Mouse (Mus musculus) testis, adult 2 months (tissue): ENCODE results near the gene Apobec1. TPM values are rescaled to one million over a fixed set of nuclear protein-coding genes. Genes with fewer than 3 reads are reported as not detected.
"Not testable (repeated sequence)": the region's sequence is repeated elsewhere in the genome, so short reads cannot be mapped to it uniquely, and the experiment has no call there.

ENCODE experiments used
- H3K27ac ChIP-seq: fragments of 200-500 bp; 2 replicates; pipeline ENCODE4 v1.5.1; 2012; ENCODE audit warnings: low read depth, low read length; ENCODE audit not compliant: control insufficient read depth, insufficient read depth
- H3K27me3 ChIP-seq: fragments of 200-500 bp; 2 replicates; pipeline ENCODE4 v1.6.1; 2012; ENCODE audit warnings: mild to moderate bottlenecking, low read length, moderate library complexity; ENCODE audit not compliant: control insufficient read depth, insufficient read depth
- H3K36me3 ChIP-seq: fragments of 200-500 bp; 2 replicates; pipeline ENCODE4 v1.6.1; 2012; ENCODE audit warnings: mild to moderate bottlenecking, low read length; ENCODE audit not compliant: control insufficient read depth, insufficient read depth
- H3K4me1 ChIP-seq: fragments of 200-500 bp; 2 replicates; pipeline ENCODE4 v1.6.1; 2012; ENCODE audit warnings: low read length; ENCODE audit not compliant: control insufficient read depth, insufficient read depth
- H3K4me3 ChIP-seq: fragments of 200-500 bp; 2 replicates; pipeline ENCODE4 v1.5.1; 2012; ENCODE audit warnings: low read depth, mild to moderate bottlenecking, low read length, moderate library complexity, mixed read lengths; ENCODE audit not compliant: control insufficient read depth
- CTCF ChIP-seq: fragments of 200-500 bp; IDR thresholded peaks from 2 replicates; pipeline ENCODE4 v1.5.1; 2012; ENCODE audit warnings: low read depth, mild to moderate bottlenecking, inconsistent platforms, low read length, moderate library complexity; ENCODE audit not compliant: control insufficient read depth, insufficient read depth, insufficient replicate concordance
- POLR2A ChIP-seq: fragments of 200-500 bp; IDR thresholded peaks from 2 replicates; pipeline ENCODE4 v1.6.1; 2012; ENCODE audit warnings: low read depth, mild to moderate bottlenecking, inconsistent platforms, low read length, moderate library complexity; ENCODE audit not compliant: control insufficient read depth
- polyA plus RNA-seq: library from polyadenylated mRNA; depleted of rRNA; stranded (reverse); fragments of >200 nt; gene quantifications from 2 replicates; pipeline ENCODE4 v1.2.3, GENCODE M21; 2012

Apobec1 gene
- polyA plus RNA-seq, 1 experiment: 1.7 TPM

GRCm38 (mm10) chr6:122592905-122593304 is 9.3 kb downstream of the Apobec1 start:
- TF ChIP-seq CTCF (no peak), POLR2A (no peak)
- H3K27me3 ChIP-seq: no peaks in the 10 kb centered on the region
- H3K27ac ChIP-seq: no peak overlapping the region
- no peak overlapping the region for H3K4me3 ChIP-seq
- H3K36me3 ChIP-seq: no peaks in the 10 kb centered on the region
- H3K4me1 ChIP-seq: no peaks in the 10 kb centered on the region

DNA sequence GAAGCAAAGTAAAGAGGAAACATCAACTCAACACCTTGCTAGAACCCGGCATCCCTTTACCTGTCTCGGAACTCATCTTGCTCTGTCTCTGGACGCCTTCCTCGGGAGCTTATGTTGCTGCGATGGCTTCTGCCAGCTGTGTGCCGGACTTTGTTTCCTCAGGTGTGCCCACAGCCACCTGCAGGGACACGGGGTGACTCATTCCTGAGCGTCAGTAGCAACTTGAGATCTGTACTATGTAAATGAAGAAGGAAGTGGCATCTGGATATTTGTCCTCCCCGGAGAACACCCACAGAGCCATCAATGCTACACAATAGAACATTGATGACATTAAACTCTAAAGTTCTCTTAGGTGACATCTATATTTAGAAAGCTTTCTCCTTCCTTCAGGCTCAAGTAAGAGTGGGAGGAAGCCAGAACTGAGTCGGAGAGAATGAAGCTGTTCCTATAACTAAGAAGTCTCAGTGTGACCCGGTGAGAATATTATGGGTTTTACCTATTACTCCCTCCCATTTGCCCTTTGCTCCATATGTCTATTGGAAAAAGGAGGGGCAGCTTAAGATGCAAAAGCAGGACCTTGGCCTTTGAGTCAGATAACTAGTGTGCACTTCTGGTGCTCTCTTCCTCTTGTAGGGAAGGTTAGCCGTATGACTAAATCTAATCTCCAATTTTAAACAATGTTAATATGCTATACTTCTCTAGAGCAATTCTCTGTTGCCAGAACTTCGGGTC is 11.1 kb downstream of the Apobec1 start:
- Histone ChIP-seq H3K27me3 (no peaks in the 10 kb centered on the region), H3K36me3 (no peaks in the 10 kb centered on the region), H3K27ac (no peak overlapping the region), H3K4me3 (no peak overlapping the region), H3K4me1 (no peaks in the 10 kb centered on the region)
- TF ChIP-seq CTCF (no peak), POLR2A (no peak)

- peaks cover 2% of the 10 kb centered on the region; the same call in 1 of the 2 replicates for H3K4me1 ChIP-seq
Observed at GRCm38 (mm10) chr6:122579086-122579485, 23.2 kb downstream of the Apobec1 start.

DNA sequence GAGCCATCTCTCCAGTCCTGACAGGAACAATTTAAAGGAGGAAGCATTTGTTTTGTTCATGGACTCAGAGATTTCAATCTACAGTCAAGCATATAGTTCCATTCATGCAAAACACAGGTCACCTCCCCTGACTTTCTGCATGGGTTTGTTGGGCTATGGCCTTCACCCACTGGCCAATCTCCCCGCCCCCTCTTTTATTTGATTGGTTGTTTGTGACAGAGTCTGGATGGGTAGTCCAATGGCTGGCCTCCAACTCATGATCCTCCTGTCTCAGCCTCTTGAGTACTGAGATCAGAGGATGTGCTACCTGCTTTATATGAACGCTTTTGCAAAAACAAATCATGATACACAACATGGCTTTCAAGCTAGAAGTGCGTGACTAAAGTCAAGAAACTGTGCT is 25.2 kb downstream of the Apobec1 start:
- Histone ChIP-seq H3K4me3 (no peak overlapping the region), H3K36me3 (no peaks in the 10 kb centered on the region), H3K27ac (no peak overlapping the region), H3K4me1 (peaks cover 2% of the 10 kb centered on the region; the same call in 1 of the 2 replicates), H3K27me3 (no peaks in the 10 kb centered on the region)
- TF ChIP-seq CTCF (no peak), POLR2A (no peak)

More at GRCm38 (mm10) chr6:122579086-122579485, 23.2 kb downstream of the Apobec1 start:
- no peak for TF ChIP-seq POLR2A
- no peak for TF ChIP-seq CTCF
- Histone ChIP-seq H3K36me3 (no peaks in the 10 kb centered on the region), H3K27me3 (no peaks in the 10 kb centered on the region), H3K4me3 (no peak overlapping the region), H3K27ac (no peak overlapping the region)

- not testable (repeated sequence) for H3K4me1 ChIP-seq, H3K36me3 ChIP-seq, H3K27me3 ChIP-seq, H3K27ac ChIP-seq, H3K4me3 ChIP-seq
Observed at GRCm38 (mm10) chr6:122575037-122575436, 27.2 kb downstream of the Apobec1 start.

GRCm38 (mm10) chr6:122571617-122571959 is 30.7 kb downstream of the Apobec1 start:
- TF ChIP-seq CTCF (no peak), POLR2A (no peak)
- Histone ChIP-seq H3K4me1 (no peaks in the 10 kb centered on the region), H3K36me3 (no peaks in the 10 kb centered on the region)

GRCm38 (mm10) chr6:122570695-122571616 is 31.3 kb downstream of the Apobec1 start:
- TF ChIP-seq POLR2A: no peak
- no peak for TF ChIP-seq CTCF
- Histone ChIP-seq H3K4me1 (no peaks in the 10 kb centered on the region), H3K4me3 (no peak overlapping the region), H3K36me3 (no peaks in the 10 kb centered on the region), H3K27ac (no peak overlapping the region), H3K27me3 (no peaks in the 10 kb centered on the region)

More at GRCm38 (mm10) chr6:122571617-122571959, 30.7 kb downstream of the Apobec1 start:
- Histone ChIP-seq H3K4me3 (no peak overlapping the region), H3K27me3 (no peaks in the 10 kb centered on the region), H3K27ac (no peak overlapping the region)
